Mouse (Mus musculus) mesoderm, embryonic 11.5 days (tissue): ENCODE measurements at regions not wholly inside any gene's neighbourhood (a gene's known extent, or its start where the extent isn't known, plus 50 kb on each side); places are given as distances from the start of the nearest gene placed in this dataset.
"Not testable (repeated sequence)": the region's sequence is repeated elsewhere in the genome, so short reads cannot be mapped to it uniquely, and the experiment has no call there.

ENCODE experiments used
- DNase-seq: peaks from one replicate; pipeline ENCODE4 v3.0.0-alpha.2; 2012; ENCODE audit warnings: low read depth, low spot score

- DNase-seq: not testable (repeated sequence)
Observed at GRCm38 (mm10) chr2:18453426-18453825, 60.8 kb upstream of the Dnajc1 start.

- DNase-seq: no peak
Observed at GRCm38 (mm10) chr2:18445809-18446208, 53.2 kb upstream of the Dnajc1 start.
